ENCODE assay signal across 26 mouse cellular contexts in genomic region chr13:48031491-48031890, GRCm38 (mm10).
DNase-seq lines count a peak whose midpoint lies in the region; ATAC-seq and TF ChIP-seq lines count a peak whose summit lies in the region.
"Had no signal": no experiment of that assay in that cellular context is flagged by ENCODE, and none has a peak within 500 bp of the region (broad histone marks: within the 10 kb centered on the region; RNA-seq: fewer than 3 reads in every experiment).

No protein-coding gene starts in this region.

- no peak overlapping the region for H3K4me2 ChIP-seq in forebrain, embryonic 13.5 days
- H3K4me2 ChIP-seq in forebrain, embryonic 15.5 days (replicated peaks): no peak overlapping the region
- H3K4me2 ChIP-seq in forebrain, embryonic 12.5 days: no peak overlapping the region
- H3K4me2 ChIP-seq: embryonic facial prominence, embryonic 13.5 days; embryonic facial prominence, embryonic 15.5 days had no signal

- TF ChIP-seq CTCF in brain, embryonic 14.5 days (IDR thresholded peaks at IDR 0.05; ENCODE audit: borderline replicate concordance, extremely low read depth, insufficient read depth, insufficient read length): no peak

- H3K27me3 ChIP-seq in forebrain, embryonic 13.5 days: no peaks in the 10 kb centered on the region
- no peaks in the 10 kb centered on the region for H3K27me3 ChIP-seq in forebrain, embryonic 10.5 days (ENCODE audit: poor library complexity, severe bottlenecking)
- no peaks in the 10 kb centered on the region; the same call in 1 of the 2 replicates for H3K27me3 ChIP-seq in forebrain, embryonic 15.5 days
- H3K27me3 ChIP-seq in forebrain, embryonic 12.5 days: no peaks in the 10 kb centered on the region; the same call in 1 of the 2 replicates
- H3K27me3 ChIP-seq: CH12.LX; embryonic facial prominence, embryonic 13.5 days; embryonic facial prominence, embryonic 15.5 days had no signal

- DNase-seq in forebrain, embryonic 10.5 days (ENCODE audit: extremely low spot score, low spot score): no peak
- DNase-seq in heart, adult 11 months: peak; percentile 48
- no peak for DNase-seq in heart, postnatal 4 days
- DNase-seq in brain, embryonic 14.5 days (ENCODE audit: low read depth): peak; percentile 73
- DNase-seq: adrenal gland, adult 8-10 months; adrenal gland, postnatal 14 days; adrenal gland, postnatal 36 days; B cell, adult 2 months; cerebellum, adult 11 months; cerebellum, adult 18-20 months; cerebellum, adult 8-10 months; cerebellum, adult 9-11 months; cerebellum, postnatal 14 days; cerebellum, postnatal 36 days; embryo, embryonic 11 days had no signal

- TF ChIP-seq POLR2A in brain, embryonic 14.5 days (IDR thresholded peaks at IDR 0.05; ENCODE audit: borderline replicate concordance, extremely low read depth, insufficient read depth, insufficient read length, poor library complexity, severe bottlenecking): no peak

- H3K9ac ChIP-seq in forebrain, embryonic 13.5 days: no peak overlapping the region
- no peak overlapping the region for H3K9ac ChIP-seq in forebrain, embryonic 15.5 days (replicated peaks)
- no peak overlapping the region for H3K9ac ChIP-seq in forebrain, embryonic 12.5 days
- H3K9ac ChIP-seq: embryonic facial prominence, embryonic 13.5 days; embryonic facial prominence, embryonic 15.5 days had no signal

- ATAC-seq in forebrain, embryonic 13.5 days: 0 out of 2 replicates have a peak, but pooled peaks have one; percentile 8
- peak; percentile 55; the same call in 1 of the 2 replicates for ATAC-seq in forebrain, embryonic 15.5 days (replicated peaks)
- no peak for ATAC-seq in forebrain, embryonic 12.5 days (ENCODE audit: low FRiP score)
- ATAC-seq: activated CD4-positive, CD25-positive, alpha-beta regulatory T cell, adult 4 months; CD4-positive, CD25-positive, alpha-beta regulatory T cell, adult 4 months; Patski had no signal

- H3K36me3 ChIP-seq in forebrain, embryonic 13.5 days (ENCODE audit: poor library complexity, severe bottlenecking): no peaks in the 10 kb centered on the region
- no peaks in the 10 kb centered on the region for H3K36me3 ChIP-seq in forebrain, embryonic 10.5 days (replicated peaks)
- H3K36me3 ChIP-seq in forebrain, embryonic 15.5 days: no peaks in the 10 kb centered on the region
- no peaks in the 10 kb centered on the region for H3K36me3 ChIP-seq in forebrain, embryonic 12.5 days (replicated peaks)
- H3K36me3 ChIP-seq: embryonic facial prominence, embryonic 13.5 days; embryonic facial prominence, embryonic 15.5 days; G1E had no signal

- H3K4me3 ChIP-seq in forebrain, embryonic 13.5 days: no peak overlapping the region
- no peak overlapping the region for H3K4me3 ChIP-seq in forebrain, embryonic 10.5 days
- H3K4me3 ChIP-seq in forebrain, embryonic 15.5 days: no peak overlapping the region
- no peak overlapping the region for H3K4me3 ChIP-seq in forebrain, embryonic 12.5 days (replicated peaks)
- H3K4me3 ChIP-seq: embryonic facial prominence, embryonic 13.5 days; embryonic facial prominence, embryonic 15.5 days; erythroblast, embryonic 14.5 days had no signal

- 60% methylated on average over 8 of the region's 8 CpGs for WGBS in forebrain, embryonic 13.5 days
- WGBS in forebrain, embryonic 10.5 days: 88% methylated on average over 8 of the region's 8 CpGs
- WGBS in forebrain, embryonic 15.5 days: 38% methylated on average over 8 of the region's 8 CpGs
- WGBS in forebrain, embryonic 12.5 days: 70% methylated on average over 8 of the region's 8 CpGs

- no peak overlapping the region for H3K27ac ChIP-seq in forebrain, embryonic 13.5 days
- no peak overlapping the region for H3K27ac ChIP-seq in forebrain, embryonic 10.5 days
- H3K27ac ChIP-seq in forebrain, embryonic 15.5 days (replicated peaks): no peak overlapping the region
- H3K27ac ChIP-seq in forebrain, embryonic 12.5 days: no peak overlapping the region
- H3K27ac ChIP-seq: embryonic facial prominence, embryonic 13.5 days; embryonic facial prominence, embryonic 15.5 days had no signal

- peaks cover 22% of the 10 kb centered on the region for H3K4me1 ChIP-seq in forebrain, embryonic 13.5 days
- no peaks in the 10 kb centered on the region for H3K4me1 ChIP-seq in forebrain, embryonic 10.5 days
- H3K4me1 ChIP-seq in forebrain, embryonic 15.5 days: peaks cover 20% of the 10 kb centered on the region
- peaks cover 4% of the 10 kb centered on the region; the same call in 1 of the 2 replicates for H3K4me1 ChIP-seq in forebrain, embryonic 12.5 days

- H3K9me3 ChIP-seq in forebrain, embryonic 13.5 days (replicated peaks): no peaks in the 10 kb centered on the region
- no peaks in the 10 kb centered on the region for H3K9me3 ChIP-seq in forebrain, embryonic 10.5 days
- no peaks in the 10 kb centered on the region for H3K9me3 ChIP-seq in forebrain, embryonic 15.5 days
- no peaks in the 10 kb centered on the region for H3K9me3 ChIP-seq in forebrain, embryonic 12.5 days
- H3K9me3 ChIP-seq: embryonic facial prominence, embryonic 13.5 days; embryonic facial prominence, embryonic 15.5 days had no signal

Comparison
In these comparisons a context has a peak if more than half of its experiments do, and no peak if none do; other contexts are left out.
1. DNase-seq: peak in heart, adult 11 months (single experiment) and brain, embryonic 14.5 days (single experiment); none in forebrain, embryonic 10.5 days (single experiment) and heart, postnatal 4 days (single experiment).